Comparison of ENCODE assay signal across 21 mouse cellular contexts in the genomic region with DNA sequence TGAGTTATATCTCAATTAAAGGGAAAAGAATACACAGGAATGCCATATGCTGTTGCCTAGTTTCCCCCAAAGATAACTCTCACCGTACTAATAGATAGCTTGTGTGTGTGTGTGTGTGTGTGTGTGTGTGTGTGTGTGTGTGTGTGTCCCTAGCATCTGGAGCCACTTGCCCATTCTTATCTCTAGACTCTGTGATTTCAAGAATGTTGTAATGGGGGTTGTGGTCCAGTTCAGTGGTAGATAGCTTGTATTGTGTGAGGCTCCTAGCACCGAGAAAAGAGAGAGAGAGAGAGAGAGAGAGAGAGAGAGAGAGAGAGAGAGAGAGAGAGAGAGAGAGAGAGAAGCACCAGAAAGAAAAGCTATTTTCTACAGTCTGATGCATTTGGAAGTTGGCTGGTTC.
DNase-seq lines count a peak whose midpoint lies in the region; ATAC-seq and TF ChIP-seq lines count a peak whose summit lies in the region.
"Had no signal": no experiment of that assay in that cellular context is flagged by ENCODE, and none has a peak within 500 bp of the region (broad histone marks: within the 10 kb centered on the region; RNA-seq: fewer than 3 reads in every experiment).

No protein-coding gene starts in this region.

- no peak overlapping the region for H3K4me2 ChIP-seq in heart, embryonic 11.5 days
- no peak overlapping the region for H3K4me2 ChIP-seq in heart, embryonic 15.5 days
- no peak overlapping the region for H3K4me2 ChIP-seq in embryonic facial prominence, embryonic 15.5 days (replicated peaks)
- no peak overlapping the region for H3K4me2 ChIP-seq in liver, postnatal 0 days (ENCODE audit: low read depth, low read length)
- H3K4me2 ChIP-seq: hindbrain, embryonic 14.5 days had no signal

- H3K36me3 ChIP-seq in heart, embryonic 11.5 days (ENCODE audit: control insufficient read depth, insufficient read depth, low read length) = no peaks in the 10 kb centered on the region
- H3K36me3 ChIP-seq in heart, embryonic 15.5 days = no peaks in the 10 kb centered on the region
- no peaks in the 10 kb centered on the region; the same call in 1 of the 2 replicates for H3K36me3 ChIP-seq in embryonic facial prominence, embryonic 15.5 days
- H3K36me3 ChIP-seq in liver, postnatal 0 days (replicated peaks; ENCODE audit: insufficient read depth, low read length) = no peaks in the 10 kb centered on the region; the same call in 1 of the 2 replicates

- peaks cover 42% of the 10 kb centered on the region for H3K4me1 ChIP-seq in heart, embryonic 11.5 days (ENCODE audit: control insufficient read depth, insufficient read depth, low read length)
- H3K4me1 ChIP-seq in heart, embryonic 15.5 days (replicated peaks) = peaks cover 47% of the 10 kb centered on the region
- peaks cover 38% of the 10 kb centered on the region for H3K4me1 ChIP-seq in embryonic facial prominence, embryonic 15.5 days
- H3K4me1 ChIP-seq in liver, postnatal 0 days (ENCODE audit: insufficient read depth) = no peaks in the 10 kb centered on the region

- no peaks in the 10 kb centered on the region for H3K9me3 ChIP-seq in heart, embryonic 11.5 days (replicated peaks; ENCODE audit: control insufficient read depth, low read length)
- H3K9me3 ChIP-seq in heart, embryonic 15.5 days (replicated peaks) = no peaks in the 10 kb centered on the region
- H3K9me3 ChIP-seq in embryonic facial prominence, embryonic 15.5 days (replicated peaks) = no peaks in the 10 kb centered on the region
- H3K9me3 ChIP-seq in liver, postnatal 0 days (ENCODE audit: low read length) = no peaks in the 10 kb centered on the region

- WGBS in heart, embryonic 11.5 days (ENCODE audit: insufficient replicate concordance) = 22% methylated on average over 2 of the region's 2 CpGs
- WGBS in heart, embryonic 15.5 days = 9% methylated on average over 2 of the region's 2 CpGs
- WGBS in embryonic facial prominence, embryonic 15.5 days = 51% methylated on average over 2 of the region's 2 CpGs
- 52% methylated on average over 2 of the region's 2 CpGs for WGBS in liver, postnatal 0 days (ENCODE audit: insufficient replicate concordance)

- no peak for DNase-seq in heart, adult 18-20 months
- DNase-seq in heart, postnatal 36 days = no peak
- no peak for DNase-seq in liver, postnatal 0 days
- DNase-seq: cerebellum, adult 11 months; cerebellum, adult 2 months; cerebellum, adult 9-11 months; cerebellum, postnatal 25 days; gastrocnemius, adult 2 months; gastrocnemius, postnatal 14 days; heart, adult 2 months; heart, postnatal 14 days had no signal

- no peaks in the 10 kb centered on the region for H3K27me3 ChIP-seq in heart, embryonic 11.5 days (ENCODE audit: control insufficient read depth, insufficient read depth, low read length)
- H3K27me3 ChIP-seq in heart, embryonic 15.5 days = no peaks in the 10 kb centered on the region
- no peaks in the 10 kb centered on the region for H3K27me3 ChIP-seq in embryonic facial prominence, embryonic 15.5 days
- no peaks in the 10 kb centered on the region for H3K27me3 ChIP-seq in liver, postnatal 0 days (ENCODE audit: insufficient read depth, low read length)

- H3K4me3 ChIP-seq in heart, embryonic 11.5 days (ENCODE audit: low read depth, low read length) = no peak overlapping the region
- no peak overlapping the region for H3K4me3 ChIP-seq in heart, embryonic 15.5 days
- no peak overlapping the region for H3K4me3 ChIP-seq in embryonic facial prominence, embryonic 15.5 days (replicated peaks)
- H3K4me3 ChIP-seq in liver, postnatal 0 days (ENCODE audit: low read depth, low read length) = no peak overlapping the region
- H3K4me3 ChIP-seq: gastrocnemius, adult 2 months; heart, adult 2 months had no signal

- 0 out of 2 replicates have a peak, but pooled peaks have one; percentile 59 for ATAC-seq in heart, embryonic 11.5 days (replicated peaks; ENCODE audit: insufficient number of reproducible peaks, low FRiP score, low TSS enrichment)
- ATAC-seq in heart, embryonic 15.5 days (replicated peaks; ENCODE audit: insufficient number of reproducible peaks, insufficient read depth, low FRiP score, low read depth) = no peak
- no peak for ATAC-seq in embryonic facial prominence, embryonic 15.5 days (ENCODE audit: insufficient number of reproducible peaks, low FRiP score, low TSS enrichment, low read depth)
- no peak for ATAC-seq in liver, postnatal 0 days
- ATAC-seq: CD4-positive, CD25-positive, alpha-beta regulatory T cell, adult 4 months; forebrain, embryonic 14.5 days; forebrain, postnatal 0 days; hindbrain, postnatal 0 days; inflammation-experienced regulatory T-cells, adult 6 months; intestine, embryonic 16.5 days had no signal

- H3K9ac ChIP-seq in heart, embryonic 11.5 days (ENCODE audit: low read depth, low read length) = no peak overlapping the region
- H3K9ac ChIP-seq in heart, embryonic 15.5 days = no peak overlapping the region
- H3K9ac ChIP-seq in embryonic facial prominence, embryonic 15.5 days = no peak overlapping the region
- H3K9ac ChIP-seq in liver, postnatal 0 days (replicated peaks) = no peak overlapping the region
- H3K9ac ChIP-seq: forebrain, postnatal 0 days; hindbrain, embryonic 14.5 days had no signal

- no peak overlapping the region; the same call in 1 of the 2 replicates for H3K27ac ChIP-seq in heart, embryonic 11.5 days (ENCODE audit: low read depth, low read length)
- peak overlapping the region; percentile 36; the same call in 1 of the 2 replicates for H3K27ac ChIP-seq in heart, embryonic 15.5 days
- 0 out of 2 replicates have a peak overlapping the region, but pooled peaks have one; percentile 13 for H3K27ac ChIP-seq in embryonic facial prominence, embryonic 15.5 days (replicated peaks)
- H3K27ac ChIP-seq in liver, postnatal 0 days (ENCODE audit: low read depth) = no peak overlapping the region
- H3K27ac ChIP-seq: gastrocnemius, adult 2 months; heart, adult 2 months; hindbrain, embryonic 14.5 days; hindbrain, postnatal 0 days had no signal

- TF ChIP-seq EP300 in liver, postnatal 0 days (IDR thresholded peaks at IDR 0.05; ENCODE audit: low read depth) = no peak

- no peak for TF ChIP-seq CTCF in liver, postnatal 0 days (IDR thresholded peaks at IDR 0.05; ENCODE audit: low read depth)

- intact Hi-C loops in heart, postnatal 36 days (cut with DNase I) = no loop called here

Comparison
In these comparisons a context has a peak if more than half of its experiments do, and no peak if none do; other contexts are left out.
1. H3K27ac ChIP-seq: peak in heart, embryonic 15.5 days (single experiment) and embryonic facial prominence, embryonic 15.5 days (single experiment); none in heart, embryonic 11.5 days (single experiment) and liver, postnatal 0 days (single experiment).